Mouse (Mus musculus) kidney, embryonic 15.5 days (tissue): ENCODE data around the gene Wdr20. TPM values are rescaled to one million over a fixed set of nuclear protein-coding genes. Genes with fewer than 3 reads are reported as not detected.
A peak's percentile ranks its signal among the peaks of the same experiment; 100 is the strongest.

Source experiments
- ATAC-seq: fragments of 200-750 bp; cut with Nextera tagmentation; replicated peaks from 2 replicates; pipeline ENCODE4 v1.8.0; 2017; ENCODE audit warnings: moderate TSS enrichment; ENCODE audit not compliant: low FRiP score
- H3K27ac ChIP-seq: fragments of 300-500 bp; sonication (generic); 2 replicates; pipeline ENCODE4 v1.5.1; 2015; ENCODE audit warnings: mild to moderate bottlenecking, inconsistent platforms
- H3K27me3 ChIP-seq: fragments of 300-500 bp; sonication (generic); 2 replicates; pipeline ENCODE4 v1.6.1; 2015; ENCODE audit warnings: inconsistent platforms
- H3K36me3 ChIP-seq: fragments of 300-500 bp; sonication (generic); 2 replicates; pipeline ENCODE4 v1.6.1; 2015; ENCODE audit warnings: inconsistent platforms
- H3K4me1 ChIP-seq: fragments of 300-500 bp; sonication (generic); 2 replicates; pipeline ENCODE4 v1.6.1; 2015; ENCODE audit warnings: inconsistent platforms
- H3K4me2 ChIP-seq: fragments of 300-500 bp; sonication (generic); 2 replicates; pipeline ENCODE4 v1.6.1; 2015; ENCODE audit warnings: moderate library complexity, mild to moderate bottlenecking, inconsistent platforms
- H3K4me3 ChIP-seq: fragments of 300-500 bp; sonication (generic); replicated peaks from 2 replicates; pipeline ENCODE4 v1.5.1; 2015; ENCODE audit warnings: mild to moderate bottlenecking, inconsistent platforms
- H3K9ac ChIP-seq: fragments of 300-500 bp; sonication (generic); 2 replicates; pipeline ENCODE4 v1.6.1; 2015; ENCODE audit warnings: mild to moderate bottlenecking, inconsistent platforms
- H3K9me3 ChIP-seq: fragments of 300-500 bp; sonication (generic); replicated peaks from 2 replicates; pipeline ENCODE4 v1.6.1; 2016; ENCODE audit warnings: inconsistent platforms
- WGBS: fragments of 180-500 bp; shearing (Covaris S2); methylation state at CpG from one replicate; pipeline ENCODE4 v1.1.7; 2015; ENCODE audit warnings: mixed read lengths; 5-methylcytosine and 5-hydroxymethylcytosine counted together
- polyA plus RNA-seq: library from polyadenylated mRNA; unstranded; fragments of >200 nt; fragmentation: Nextera tagmentation; extraction: Ambion mirVana; gene quantifications from 2 replicates; pipeline ENCODE4 v1.2.1, GENCODE M21; 2015

Gene Wdr20
- polyA plus RNA-seq, 1 experiment from 2014 or later: 24.4 TPM

DNA sequence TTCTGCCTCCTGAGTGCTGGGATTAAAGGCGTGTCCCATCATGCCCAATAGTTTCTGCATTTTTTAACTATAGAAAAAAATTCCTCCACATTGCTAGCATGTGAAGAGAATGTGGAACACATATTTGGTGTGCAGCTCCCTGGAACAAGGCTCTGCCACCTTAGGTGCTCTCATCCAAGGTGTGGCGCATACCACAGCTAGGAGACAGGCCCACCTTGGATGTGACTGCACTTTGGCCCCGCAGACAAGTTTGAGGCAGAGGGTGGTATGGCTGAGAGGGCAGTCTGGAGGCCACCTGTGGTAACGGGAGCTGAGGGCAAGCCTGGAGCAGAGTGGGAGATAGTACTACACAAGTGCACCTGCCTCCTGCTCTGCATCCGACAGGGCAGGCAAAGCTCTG, 71.1 kb downstream of the Wdr20 start:
- no peaks in the 10 kb centered on the region for H3K27me3 ChIP-seq
- no peak overlapping the region for H3K4me3 ChIP-seq
- H3K36me3 ChIP-seq: peaks cover 11% of the 10 kb centered on the region
- H3K9me3 ChIP-seq: no peaks in the 10 kb centered on the region
- WGBS: 76% methylated on average over 5 of the region's 5 CpGs
- H3K4me1 ChIP-seq: peaks cover 12% of the 10 kb centered on the region; the same call in 1 of the 2 replicates
- no peak overlapping the region for H3K27ac ChIP-seq
- 0 out of 2 replicates have a peak, but pooled peaks have one; percentile 35 for ATAC-seq
- H3K4me2 ChIP-seq: no peak overlapping the region
- H3K9ac ChIP-seq: no peak overlapping the region

DNA sequence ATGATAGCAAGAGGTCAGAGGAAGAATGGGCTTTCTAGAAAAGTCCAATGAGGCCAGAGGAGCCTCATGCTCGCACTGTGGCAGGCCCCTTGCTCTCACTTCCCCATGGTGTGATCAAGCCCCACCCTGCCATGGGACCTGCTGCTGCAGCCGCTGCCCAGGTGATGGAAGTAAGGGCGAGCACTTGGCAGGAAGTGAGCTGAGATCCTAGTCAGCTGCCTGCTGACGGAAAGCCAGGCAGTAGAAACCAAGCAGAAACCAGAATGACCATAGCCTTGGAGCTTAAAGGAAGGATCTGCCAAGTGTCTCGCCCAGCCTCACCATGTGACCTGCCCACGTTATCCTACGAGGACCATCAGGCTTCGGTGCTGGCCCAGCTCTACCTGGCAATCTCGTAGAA, 75.4 kb downstream of the Wdr20 start:
- H3K36me3 ChIP-seq: no peaks in the 10 kb centered on the region
- no peak overlapping the region for H3K4me2 ChIP-seq
- H3K4me1 ChIP-seq: 0 out of 2 replicates have a peak, but pooled peaks cover 7% of the 10 kb centered on the region
- H3K27me3 ChIP-seq: no peaks in the 10 kb centered on the region
- ATAC-seq: no peak
- no peak overlapping the region for H3K9ac ChIP-seq
- WGBS: 90% methylated on average over 9 of the region's 9 CpGs
- H3K27ac ChIP-seq: no peak overlapping the region
- H3K9me3 ChIP-seq: no peaks in the 10 kb centered on the region
- no peak overlapping the region for H3K4me3 ChIP-seq

DNA sequence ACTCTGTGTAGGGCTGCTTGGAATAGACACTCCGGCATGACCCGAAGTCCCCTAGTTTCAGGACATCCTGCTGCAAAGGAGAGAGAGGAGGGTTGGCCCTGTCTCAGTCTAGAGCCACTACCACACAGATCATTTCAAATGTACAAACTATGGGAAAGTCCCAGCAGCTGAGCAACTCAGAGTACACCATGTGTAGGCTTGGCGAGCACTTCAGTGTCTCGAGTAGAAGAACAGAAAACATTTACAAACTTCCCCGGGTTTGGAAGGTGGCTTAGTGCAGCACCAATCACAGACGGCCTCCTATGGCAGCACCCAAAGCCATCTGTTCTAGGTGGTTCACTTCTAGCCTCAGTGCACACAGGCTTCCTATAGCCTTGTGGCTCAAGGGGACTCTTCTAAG, 75.9 kb downstream of the Wdr20 start:
- Histone ChIP-seq H3K4me2 (no peak overlapping the region), H3K9ac (no peak overlapping the region), H3K36me3 (no peaks in the 10 kb centered on the region), H3K9me3 (no peaks in the 10 kb centered on the region), H3K4me1 (0 out of 2 replicates have a peak, but pooled peaks cover 7% of the 10 kb centered on the region), H3K27me3 (no peaks in the 10 kb centered on the region), H3K4me3 (no peak overlapping the region), H3K27ac (no peak overlapping the region)
- ATAC-seq: no peak
- WGBS: 94% methylated on average over 6 of the region's 6 CpGs

DNA sequence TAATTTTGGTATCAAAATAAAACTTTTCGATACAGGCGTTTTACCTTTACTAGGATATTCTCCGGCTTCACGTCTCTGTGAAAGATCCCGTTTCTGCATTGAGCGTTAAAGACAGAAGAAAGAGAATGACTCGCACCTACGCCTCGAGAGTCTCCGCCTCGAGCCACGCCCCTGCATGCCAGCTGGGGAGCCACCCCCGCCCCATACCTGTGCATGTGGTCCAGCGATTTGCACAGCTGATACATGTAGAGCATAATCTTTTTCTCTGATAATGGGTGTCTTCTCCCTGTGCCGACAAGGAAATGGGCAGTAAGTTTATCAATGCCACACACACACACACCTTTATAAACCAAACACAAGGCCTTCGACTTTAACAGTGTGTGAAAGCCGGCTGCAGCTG, 77.2 kb downstream of the Wdr20 start:
- Histone ChIP-seq H3K9me3 (no peaks in the 10 kb centered on the region), H3K4me1 (0 out of 2 replicates have a peak, but pooled peaks cover 2% of the 10 kb centered on the region), H3K27me3 (no peaks in the 10 kb centered on the region), H3K36me3 (no peaks in the 10 kb centered on the region), H3K4me3 (no peak overlapping the region), H3K27ac (no peak overlapping the region), H3K4me2 (no peak overlapping the region), H3K9ac (no peak overlapping the region)
- WGBS: 73% methylated on average over 17 of the region's 17 CpGs
- ATAC-seq: no peak

DNA sequence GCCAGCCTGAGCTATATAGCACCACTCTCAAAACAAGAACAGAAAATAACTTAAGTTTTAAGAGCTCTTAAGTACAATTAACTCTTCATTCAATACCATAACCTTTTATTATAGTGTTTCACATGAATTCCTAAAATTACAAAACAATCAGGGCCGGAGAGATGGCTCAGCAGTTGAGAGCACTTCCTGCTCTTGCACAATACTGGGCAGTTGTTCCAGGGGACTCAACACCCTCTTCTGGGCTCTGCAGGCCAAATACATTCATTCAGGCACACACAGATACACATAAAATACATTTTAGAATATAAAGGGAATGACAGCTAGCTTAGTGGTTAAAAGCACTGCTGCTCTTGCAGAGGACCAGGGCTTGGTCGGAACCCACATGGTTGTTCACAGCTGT, 79.1 kb downstream of the Wdr20 start:
- Histone ChIP-seq H3K9me3 (no peaks in the 10 kb centered on the region), H3K4me1 (no peaks in the 10 kb centered on the region), H3K4me2 (no peak overlapping the region), H3K27ac (no peak overlapping the region), H3K9ac (no peak overlapping the region), H3K27me3 (no peaks in the 10 kb centered on the region), H3K36me3 (no peaks in the 10 kb centered on the region), H3K4me3 (no peak overlapping the region)
- WGBS: 91% methylated on average over 2 of the region's 2 CpGs
- ATAC-seq: no peak

DNA sequence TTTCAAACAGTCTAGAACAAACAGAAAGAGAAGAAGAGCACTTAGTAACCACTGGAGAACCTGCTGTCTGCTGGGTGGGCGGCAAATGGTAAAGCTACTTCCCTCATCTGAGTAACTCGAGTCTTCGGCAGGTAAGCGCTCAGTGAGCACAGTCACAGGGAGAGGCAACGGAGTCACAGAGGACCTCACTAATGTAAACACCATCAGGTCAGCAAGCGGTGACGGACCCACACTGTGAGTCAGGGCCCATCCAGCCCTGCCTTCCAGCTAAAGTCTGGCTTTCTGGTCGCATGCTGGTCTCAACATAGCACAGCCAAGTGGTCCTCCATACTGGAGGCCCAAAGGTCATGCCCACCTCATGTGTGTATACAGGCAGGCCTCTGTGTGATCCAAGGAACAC, 81.6 kb downstream of the Wdr20 start:
- H3K4me1 ChIP-seq: no peaks in the 10 kb centered on the region
- no peak for ATAC-seq
- H3K4me3 ChIP-seq: no peak overlapping the region
- H3K27ac ChIP-seq: no peak overlapping the region
- H3K9ac ChIP-seq: no peak overlapping the region
- 70% methylated on average over 8 of the region's 8 CpGs for WGBS
- no peaks in the 10 kb centered on the region for H3K9me3 ChIP-seq
- H3K27me3 ChIP-seq: no peaks in the 10 kb centered on the region
- H3K4me2 ChIP-seq: no peak overlapping the region
- no peaks in the 10 kb centered on the region for H3K36me3 ChIP-seq

DNA sequence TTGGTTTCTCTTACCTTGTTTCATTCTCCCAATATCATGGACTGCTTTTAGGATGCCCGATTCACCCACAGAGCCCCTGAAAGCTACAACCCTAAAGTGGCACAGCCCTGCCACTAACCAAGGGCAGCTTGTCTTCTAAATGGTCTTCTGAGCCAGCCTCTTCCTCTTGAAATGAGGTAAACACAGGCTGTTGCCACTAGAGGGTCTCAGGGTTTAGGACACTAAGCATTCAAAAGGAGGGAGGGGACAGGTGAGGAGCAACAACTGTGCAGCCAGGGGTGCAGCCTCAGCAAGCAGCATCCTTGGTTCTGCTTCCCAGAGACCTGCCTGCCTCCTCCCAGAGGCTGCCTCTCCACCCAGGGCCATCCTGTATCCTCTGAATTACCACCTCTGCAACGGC, 84.0 kb downstream of the Wdr20 start:
- H3K4me3 ChIP-seq: no peak overlapping the region
- 84% methylated on average over 2 of the region's 2 CpGs for WGBS
- no peak overlapping the region for H3K9ac ChIP-seq
- no peaks in the 10 kb centered on the region for H3K4me1 ChIP-seq
- no peak overlapping the region for H3K27ac ChIP-seq
- no peaks in the 10 kb centered on the region for H3K9me3 ChIP-seq
- no peak for ATAC-seq
- no peaks in the 10 kb centered on the region for H3K27me3 ChIP-seq
- no peaks in the 10 kb centered on the region for H3K36me3 ChIP-seq
- no peak overlapping the region for H3K4me2 ChIP-seq

DNA sequence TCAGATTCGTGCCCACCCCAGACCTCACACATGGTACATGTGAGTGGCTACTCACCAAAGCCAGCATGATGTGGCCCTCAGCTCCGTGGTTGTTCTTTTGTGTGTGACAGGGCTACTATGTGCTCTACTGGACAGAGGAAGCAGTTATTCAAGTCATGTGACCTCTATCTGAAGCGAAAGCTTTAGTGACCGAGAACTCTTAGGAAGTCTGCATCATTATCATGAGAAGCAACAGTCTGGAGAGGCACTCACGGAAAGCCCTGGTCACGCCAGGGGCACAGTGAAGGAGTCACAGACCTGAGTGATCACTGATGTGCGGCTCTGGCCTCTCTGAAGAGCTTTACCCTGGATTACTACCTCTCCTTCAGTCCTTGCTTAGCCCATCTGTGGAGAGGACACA, 84.6 kb downstream of the Wdr20 start:
- H3K27me3 ChIP-seq: no peaks in the 10 kb centered on the region
- WGBS: 72% methylated on average over 7 of the region's 7 CpGs
- no peak overlapping the region for H3K4me2 ChIP-seq
- ATAC-seq: no peak
- no peaks in the 10 kb centered on the region for H3K9me3 ChIP-seq
- no peak overlapping the region for H3K9ac ChIP-seq
- H3K4me3 ChIP-seq: no peak overlapping the region
- H3K4me1 ChIP-seq: no peaks in the 10 kb centered on the region
- no peaks in the 10 kb centered on the region for H3K36me3 ChIP-seq
- H3K27ac ChIP-seq: no peak overlapping the region

DNA sequence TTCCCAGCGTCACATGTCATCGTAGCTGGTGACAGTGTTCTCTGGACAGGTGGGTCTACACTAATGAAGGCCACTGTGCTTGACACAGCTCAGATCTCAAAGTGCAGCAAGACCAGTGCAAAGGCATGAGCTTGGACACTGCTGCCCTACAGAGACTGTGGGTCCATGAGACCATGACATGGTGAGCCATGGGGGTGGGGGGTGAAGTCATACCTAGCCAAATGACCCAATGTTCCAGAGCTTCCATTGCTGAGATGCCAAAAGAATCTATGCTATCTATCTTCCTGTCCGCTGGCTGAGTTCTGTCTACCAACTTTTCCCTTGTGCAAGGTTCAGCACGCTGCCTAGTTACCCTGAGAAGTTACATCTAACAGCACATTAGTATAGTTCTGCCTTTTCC, 91.2 kb downstream of the Wdr20 start:
- WGBS: 92% methylated on average over 4 of the region's 4 CpGs
- Histone ChIP-seq H3K4me3 (no peak overlapping the region), H3K9me3 (no peaks in the 10 kb centered on the region), H3K27ac (no peak overlapping the region), H3K9ac (no peak overlapping the region), H3K4me2 (no peak overlapping the region), H3K4me1 (no peaks in the 10 kb centered on the region), H3K36me3 (no peaks in the 10 kb centered on the region), H3K27me3 (no peaks in the 10 kb centered on the region)
- no peak for ATAC-seq

DNA sequence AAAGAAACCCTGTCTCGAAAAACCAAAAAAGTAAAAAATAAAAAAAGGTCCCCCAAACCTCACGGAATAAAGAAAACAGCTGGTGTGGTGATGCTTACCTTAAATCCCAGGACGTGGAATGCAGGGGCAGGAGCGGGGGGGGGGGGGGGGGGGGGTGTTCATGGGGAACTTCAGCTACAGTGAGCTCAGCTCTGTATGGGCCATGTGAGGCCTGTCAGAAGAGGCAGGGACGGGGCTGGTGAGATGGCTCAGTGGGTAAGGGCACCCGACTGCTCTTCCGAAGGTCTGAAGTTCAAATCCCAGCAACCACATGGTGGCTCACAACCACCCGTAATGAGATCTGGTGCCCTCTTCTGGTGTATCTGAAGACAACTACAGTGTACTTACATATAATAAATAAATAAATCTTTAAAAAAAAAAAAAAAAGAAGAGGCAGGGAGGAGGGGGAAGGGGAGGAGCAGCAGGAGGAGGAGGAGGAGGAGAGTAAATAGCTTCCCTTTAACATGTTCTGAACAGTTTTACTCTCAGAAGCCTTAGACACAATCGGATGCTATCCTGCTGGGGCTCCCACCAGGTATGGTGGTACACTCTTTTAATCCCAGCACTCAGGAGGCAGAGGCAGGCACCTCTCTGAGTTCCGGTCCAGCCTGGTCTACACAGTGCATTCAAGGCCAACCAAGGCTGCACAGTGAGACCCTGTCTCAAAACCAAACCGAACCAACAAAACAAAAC, 92.7 kb downstream of the Wdr20 start:
- no peak for ATAC-seq
- Histone ChIP-seq H3K27ac (no peak overlapping the region), H3K36me3 (no peaks in the 10 kb centered on the region), H3K4me2 (no peak overlapping the region), H3K4me3 (no peak overlapping the region), H3K27me3 (no peaks in the 10 kb centered on the region), H3K9ac (no peak overlapping the region), H3K9me3 (no peaks in the 10 kb centered on the region), H3K4me1 (no peaks in the 10 kb centered on the region)
- 88% methylated on average over 10 of the region's 11 CpGs for WGBS

DNA sequence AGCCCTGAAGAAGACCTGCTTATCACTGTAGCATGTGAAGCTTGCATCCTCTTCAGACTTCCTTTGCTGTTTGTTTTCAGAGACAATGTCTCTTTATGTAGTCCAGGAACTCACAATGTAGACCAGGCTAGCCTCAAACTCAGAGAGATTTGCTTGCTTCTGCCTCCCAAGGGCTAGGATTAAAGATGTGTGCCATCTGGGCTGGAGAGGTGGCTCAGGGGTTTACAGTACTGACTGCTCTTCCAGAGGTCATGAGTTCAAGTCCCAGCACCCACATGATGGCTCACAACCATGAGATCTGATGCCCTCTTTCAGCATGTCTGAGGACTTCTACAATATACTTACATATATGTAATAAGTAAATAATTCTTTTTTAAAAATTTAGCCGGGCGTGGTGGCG, 97.4 kb downstream of the Wdr20 start:
- no peak for ATAC-seq
- 92% methylated on average over 3 of the region's 3 CpGs for WGBS
- Histone ChIP-seq H3K27me3 (no peaks in the 10 kb centered on the region), H3K4me3 (no peak overlapping the region), H3K9me3 (no peaks in the 10 kb centered on the region), H3K9ac (no peak overlapping the region), H3K36me3 (no peaks in the 10 kb centered on the region), H3K4me1 (peaks cover 13% of the 10 kb centered on the region), H3K27ac (no peak overlapping the region), H3K4me2 (no peak overlapping the region)

DNA sequence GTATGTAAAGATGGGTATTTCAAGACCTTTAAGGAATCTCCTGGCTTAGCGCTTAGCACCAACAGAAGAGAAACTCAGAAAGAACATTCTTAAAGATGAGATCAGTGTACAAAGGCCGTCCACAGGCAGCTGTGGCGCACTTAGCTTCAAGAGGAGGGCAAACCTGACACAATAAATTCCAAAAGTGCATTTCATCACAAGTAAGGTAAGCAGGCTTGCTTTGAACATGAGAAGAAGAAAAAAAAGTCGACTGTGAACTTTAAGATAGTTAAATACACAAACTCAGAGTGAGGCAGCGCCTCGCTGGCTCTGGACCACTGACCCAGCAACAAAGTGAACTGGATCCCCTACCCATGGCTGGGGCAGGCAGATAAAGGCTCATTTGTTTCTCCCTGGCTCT, 99.0 kb downstream of the Wdr20 start:
- Histone ChIP-seq H3K4me3 (no peak overlapping the region), H3K27ac (peak overlapping the region; percentile 78), H3K4me2 (peak overlapping the region; percentile 17; the same call in 1 of the 2 replicates), H3K27me3 (no peaks in the 10 kb centered on the region), H3K9me3 (no peaks in the 10 kb centered on the region), H3K4me1 (peaks cover 19% of the 10 kb centered on the region), H3K36me3 (no peaks in the 10 kb centered on the region), H3K9ac (no peak overlapping the region)
- no peak; the same call in 1 of the 2 replicates for ATAC-seq
- WGBS: 30% methylated on average over 6 of the region's 6 CpGs
